Comparison of ENCODE assay signal across 13 mouse cellular contexts in the genomic region with DNA sequence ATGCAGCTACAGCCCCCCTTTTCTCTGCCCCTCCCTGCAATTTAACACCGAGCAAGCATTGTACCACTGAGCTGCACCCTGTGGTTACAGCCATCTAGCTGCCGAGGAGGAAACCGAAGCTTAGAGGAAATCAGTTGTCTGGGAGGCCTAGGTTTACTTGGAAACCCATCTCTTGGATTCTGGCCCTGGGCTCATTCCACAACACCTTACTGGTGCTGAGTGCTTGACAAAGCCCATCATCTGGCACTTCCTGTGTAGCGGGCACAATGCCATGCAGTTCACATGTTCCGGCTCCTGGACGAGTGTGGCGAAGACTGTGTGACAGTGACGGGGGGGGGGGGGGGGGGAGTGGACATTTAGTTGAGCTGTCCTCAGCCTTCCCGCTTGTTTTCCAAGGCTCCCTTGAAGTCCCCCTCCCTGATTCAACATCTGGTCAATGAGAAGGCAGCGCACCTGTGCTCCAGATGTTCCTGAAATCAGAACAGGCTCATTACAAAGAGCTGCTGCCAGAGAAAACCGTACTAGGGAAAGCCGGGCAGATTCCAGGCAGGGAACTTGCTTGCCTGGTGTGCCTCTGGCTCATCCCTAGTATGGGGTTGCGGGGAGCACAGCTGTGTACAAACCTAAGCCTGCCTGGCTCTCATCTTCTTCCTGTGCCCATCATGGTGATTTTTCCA. TPM values are rescaled to one million over a fixed set of nuclear protein-coding genes. Genes with fewer than 3 reads are reported as not detected.
A peak's percentile ranks its signal among the peaks of the same experiment; 100 is the strongest.
DNase-seq lines count a peak whose midpoint lies in the region; ATAC-seq and TF ChIP-seq lines count a peak whose summit lies in the region.
"Had no signal": no experiment of that assay in that cellular context is flagged by ENCODE, and none has a peak within 500 bp of the region (broad histone marks: within the 10 kb centered on the region; RNA-seq: fewer than 3 reads in every experiment).

No protein-coding gene starts in this region.

- H3ac ChIP-seq in myocyte (ENCODE audit: control insufficient read depth, insufficient read length) = no peak overlapping the region

- intact Hi-C loops in left cerebral cortex, postnatal 25 days (cut with DNase I) = no loop called here

- no peaks in the 10 kb centered on the region for H3K27me3 ChIP-seq in liver, adult 2 months (ENCODE audit: control insufficient read depth, insufficient read depth, low read length)
- peaks cover 24% of the 10 kb centered on the region; the same call in 1 of the 2 replicates for H3K27me3 ChIP-seq in liver, embryonic 12.5 days (replicated peaks)
- no peaks in the 10 kb centered on the region for H3K27me3 ChIP-seq in myocyte (ENCODE audit: control insufficient read depth, insufficient read depth, insufficient read length)
- H3K27me3 ChIP-seq in forebrain, embryonic 11.5 days (ENCODE audit: control insufficient read depth, insufficient read depth, low read length) = no peaks in the 10 kb centered on the region

- 64% methylated on average over 13 of the region's 13 CpGs for WGBS in liver, adult 2 months
- 56% methylated on average over 12 of the region's 13 CpGs for WGBS in liver, embryonic 12.5 days (ENCODE audit: insufficient replicate concordance)
- 52% methylated on average over 12 of the region's 13 CpGs for WGBS in forebrain, embryonic 11.5 days

- no peak for TF ChIP-seq CTCF in liver, adult 2 months (IDR thresholded peaks at IDR 0.05; ENCODE audit: low read depth, low read length)

- H3K4me2 ChIP-seq in liver, embryonic 12.5 days = no peak overlapping the region
- H3K4me2 ChIP-seq in myocyte (ENCODE audit: low read depth) = peak overlapping the region; percentile 42
- H3K4me2 ChIP-seq in forebrain, embryonic 11.5 days (ENCODE audit: low read depth, low read length, severe bottlenecking) = no peak overlapping the region
- H3K4me2 ChIP-seq: hindbrain, embryonic 12.5 days; liver, embryonic 15.5 days had no signal

- H3K79me2 ChIP-seq in liver, adult 2 months (ENCODE audit: control insufficient read depth, insufficient read depth, low read length) = no peaks in the 10 kb centered on the region
- no peaks in the 10 kb centered on the region for H3K79me2 ChIP-seq in myocyte (ENCODE audit: control insufficient read depth, insufficient read depth)

- no peak for TF ChIP-seq POLR2A in liver, adult 2 months (IDR thresholded peaks at IDR 0.05; ENCODE audit: extremely low read depth, insufficient read depth, low read length)
- TF ChIP-seq POLR2A in myocyte (IDR thresholded peaks at IDR 0.05; ENCODE audit: insufficient read length, low read depth) = no peak

- ATAC-seq in liver, embryonic 12.5 days = no peak
- ATAC-seq in forebrain, embryonic 11.5 days (replicated peaks; ENCODE audit: low FRiP score) = no peak

- H3K4me3 ChIP-seq in liver, adult 2 months (ENCODE audit: insufficient read depth, low read depth, low read length) = no peak overlapping the region
- H3K4me3 ChIP-seq in liver, embryonic 12.5 days = no peak overlapping the region
- H3K4me3 ChIP-seq in myocyte = no peak overlapping the region
- H3K4me3 ChIP-seq in forebrain, embryonic 11.5 days (ENCODE audit: low read depth, low read length) = no peak overlapping the region
- H3K4me3 ChIP-seq: hindbrain, embryonic 12.5 days; liver, embryonic 15.5 days had no signal

- peak; percentile 48 for DNase-seq in liver, adult 2 months (ENCODE audit: extremely low read depth, low read depth, low spot score)
- peak; percentile 72 to 85 for DNase-seq in heart, adult 18-20 months
- DNase-seq in heart, postnatal 4 days = peak; percentile 82
- DNase-seq in layer of hippocampus, postnatal 25 days (ENCODE audit: extremely low spot score in 1 of 2, low spot score in 1 of 2) = no peak
- DNase-seq in forebrain, embryonic 11.5 days (ENCODE audit: low spot score) = no peak
- no peak for DNase-seq in left cerebral cortex, postnatal 25 days (ENCODE audit: low spot score in 2 of 2)
- DNase-seq: right cerebral cortex, postnatal 4 days; thymus, adult 18-20 months had no signal

- peaks cover 30% of the 10 kb centered on the region for H3K4me1 ChIP-seq in liver, adult 2 months (ENCODE audit: control insufficient read depth, insufficient read depth, low read length)
- peaks cover 11% of the 10 kb centered on the region; the same call in 1 of the 2 replicates for H3K4me1 ChIP-seq in liver, embryonic 12.5 days
- no peaks in the 10 kb centered on the region; the same call in 1 of the 2 replicates for H3K4me1 ChIP-seq in forebrain, embryonic 11.5 days (replicated peaks; ENCODE audit: control insufficient read depth, insufficient read depth, low read length)

- no peaks in the 10 kb centered on the region for H3K36me3 ChIP-seq in liver, adult 2 months (ENCODE audit: control insufficient read depth, insufficient read depth, low read length)
- no peaks in the 10 kb centered on the region for H3K36me3 ChIP-seq in liver, embryonic 12.5 days
- H3K36me3 ChIP-seq in myocyte (ENCODE audit: control insufficient read depth, insufficient read depth) = no peaks in the 10 kb centered on the region
- H3K36me3 ChIP-seq in forebrain, embryonic 11.5 days (ENCODE audit: control insufficient read depth, insufficient read depth, low read length) = no peaks in the 10 kb centered on the region
- H3K36me3 ChIP-seq: hindbrain, embryonic 12.5 days; liver, embryonic 15.5 days had no signal

- H3K9me3 ChIP-seq in liver, embryonic 12.5 days (replicated peaks) = no peaks in the 10 kb centered on the region
- no peaks in the 10 kb centered on the region for H3K9me3 ChIP-seq in forebrain, embryonic 11.5 days (ENCODE audit: control insufficient read depth, low read length)
- H3K9me3 ChIP-seq: hindbrain, embryonic 12.5 days; liver, embryonic 15.5 days had no signal

- no peak overlapping the region for H3K9ac ChIP-seq in liver, adult 2 months (ENCODE audit: low read depth, low read length)
- no peak overlapping the region for H3K9ac ChIP-seq in liver, embryonic 12.5 days
- no peak overlapping the region for H3K9ac ChIP-seq in forebrain, embryonic 11.5 days (ENCODE audit: low read length)
- H3K9ac ChIP-seq: hindbrain, embryonic 12.5 days; liver, embryonic 15.5 days had no signal

- no peak overlapping the region for H3K27ac ChIP-seq in liver, adult 2 months (replicated peaks; ENCODE audit: insufficient read depth, low read depth, low read length)
- H3K27ac ChIP-seq in liver, embryonic 12.5 days = no peak overlapping the region
- H3K27ac ChIP-seq in forebrain, embryonic 11.5 days (ENCODE audit: low read depth, low read length) = no peak overlapping the region
- H3K27ac ChIP-seq: hindbrain, embryonic 12.5 days; liver, embryonic 15.5 days had no signal

RNA-seq across cellular contexts. Expression of gene Sys1, which starts 4.6 kb away (rescaled TPM):
- total RNA-seq in liver, adult 2 months (2014; rRNA removed) = 33.7 and 40.9 TPM in 2 replicates
- polyA plus RNA-seq in liver, adult 2 months (2012; rRNA removed) = 145 and 157 TPM in 2 replicates
- 36.1 and 37.9 TPM in 2 replicates for polyA plus RNA-seq in liver, embryonic 12.5 days (2016; fragmentation: Nextera tagmentation; extraction: Ambion mirVana)
- 10 to 100 TPM; 23.0 to 23.1 TPM for total RNA-seq in heart, adult 18-20 months (2021)
- total RNA-seq in heart, postnatal 4 days (2021) = 10 to 100 TPM; 20.2 to 23.1 TPM
- 47.6 TPM for polyA plus RNA-seq in myocyte (2012; fragmentation: generic; extraction: Trizol)
- 10 to 100 TPM; 41.0 to 45.2 TPM for total RNA-seq in layer of hippocampus, postnatal 25 days (2021)
- polyA plus RNA-seq in forebrain, embryonic 11.5 days (2014; fragmentation: Nextera tagmentation; extraction: Ambion mirVana) = 63.4 and 71.2 TPM in 2 replicates
- 10 to 100 TPM; 38.0 to 39.7 TPM for total RNA-seq in left cerebral cortex, postnatal 25 days (2021)

RNA-seq across cellular contexts. Expression of gene Sdc4, which starts 8.5 kb away (rescaled TPM):
- total RNA-seq in liver, adult 2 months (2014; rRNA removed) = 511 and 573 TPM in 2 replicates
- 178 and 182 TPM in 2 replicates for polyA plus RNA-seq in liver, adult 2 months (2012; rRNA removed)
- polyA plus RNA-seq in liver, embryonic 12.5 days (2016; fragmentation: Nextera tagmentation; extraction: Ambion mirVana) = 31.3 and 31.8 TPM in 2 replicates
- total RNA-seq in heart, adult 18-20 months (2021) = 10 to 100 TPM; 18.7 to 34.2 TPM
- total RNA-seq in heart, postnatal 4 days (2021) = 10 to 100 TPM; 22.1 to 25.8 TPM
- 52.4 TPM for polyA plus RNA-seq in myocyte (2012; fragmentation: generic; extraction: Trizol)
- total RNA-seq in layer of hippocampus, postnatal 25 days (2021) = 100 to 1,000 TPM; 101 to 146 TPM
- polyA plus RNA-seq in forebrain, embryonic 11.5 days (2014; fragmentation: Nextera tagmentation; extraction: Ambion mirVana) = 15.3 and 15.9 TPM in 2 replicates
- total RNA-seq in left cerebral cortex, postnatal 25 days (2021) = 10 to 100 TPM; 86.7 to 90.7 TPM

RNA-seq across cellular contexts. Expression of gene Gm20458, which starts 8.6 kb away (rescaled TPM):
- total RNA-seq in liver, adult 2 months (2014; rRNA removed) = 0.46 TPM in 1 of 2 replicates, not detected in the other
- 11.7 and 14.2 TPM in 2 replicates for polyA plus RNA-seq in liver, adult 2 months (2012; rRNA removed)
- polyA plus RNA-seq in liver, embryonic 12.5 days (2016; fragmentation: Nextera tagmentation; extraction: Ambion mirVana) = 4.7 and 5.2 TPM in 2 replicates
- total RNA-seq in heart, adult 18-20 months (2021) = 10 to 100 TPM in 1 of 2 experiments, 1 to 10 TPM in 1; 3.7 to 11.1 TPM
- total RNA-seq in heart, postnatal 4 days (2021) = 1 to 10 TPM; 2.5 to 4.3 TPM
- 31.6 TPM for polyA plus RNA-seq in myocyte (2012; fragmentation: generic; extraction: Trizol)
- total RNA-seq in layer of hippocampus, postnatal 25 days (2021) = 10 to 100 TPM in 1 of 2 experiments, 1 to 10 TPM in 1; 3.9 to 11.3 TPM
- 3.2 and 7.3 TPM in 2 replicates for polyA plus RNA-seq in forebrain, embryonic 11.5 days (2014; fragmentation: Nextera tagmentation; extraction: Ambion mirVana)
- 10 to 100 TPM; 11.4 to 13.1 TPM for total RNA-seq in left cerebral cortex, postnatal 25 days (2021)

RNA-seq across cellular contexts. Expression of gene Trp53tg5, which starts 21.4 kb away (rescaled TPM):
- not detected in 2 replicates for total RNA-seq in liver, adult 2 months (2014; rRNA removed)
- not detected in 2 replicates for polyA plus RNA-seq in liver, adult 2 months (2012; rRNA removed)
- polyA plus RNA-seq in liver, embryonic 12.5 days (2016; fragmentation: Nextera tagmentation; extraction: Ambion mirVana) = not detected in 2 replicates
- total RNA-seq in heart, adult 18-20 months (2021) = not detected
- not detected for total RNA-seq in heart, postnatal 4 days (2021)
- polyA plus RNA-seq in myocyte (2012; fragmentation: generic; extraction: Trizol) = not detected
- total RNA-seq in layer of hippocampus, postnatal 25 days (2021) = not detected
- not detected in 2 replicates for polyA plus RNA-seq in forebrain, embryonic 11.5 days (2014; fragmentation: Nextera tagmentation; extraction: Ambion mirVana)
- total RNA-seq in left cerebral cortex, postnatal 25 days (2021) = not detected
- total RNA-seq: CH12.LX had no signal
- polyA plus RNA-seq: hindbrain, embryonic 12.5 days; liver, embryonic 15.5 days had no signal

RNA-seq across cellular contexts. Expression of gene Dbndd2, which starts 33.8 kb away (rescaled TPM):
- total RNA-seq in liver, adult 2 months (2014; rRNA removed) = 8.1 and 10.1 TPM in 2 replicates
- polyA plus RNA-seq in liver, adult 2 months (2012; rRNA removed) = 7.6 and 9.5 TPM in 2 replicates
- 0.94 and 1.7 TPM in 2 replicates for polyA plus RNA-seq in liver, embryonic 12.5 days (2016; fragmentation: Nextera tagmentation; extraction: Ambion mirVana)
- total RNA-seq in heart, adult 18-20 months (2021) = 10 to 100 TPM in 1 of 2 experiments, 1 to 10 TPM in 1; 9.4 to 10.7 TPM
- total RNA-seq in heart, postnatal 4 days (2021) = 10 to 100 TPM; 19.2 to 21.2 TPM
- 16.4 TPM for polyA plus RNA-seq in myocyte (2012; fragmentation: generic; extraction: Trizol)
- total RNA-seq in layer of hippocampus, postnatal 25 days (2021) = 100 to 1,000 TPM; 116 to 118 TPM
- 3.4 and 3.6 TPM in 2 replicates for polyA plus RNA-seq in forebrain, embryonic 11.5 days (2014; fragmentation: Nextera tagmentation; extraction: Ambion mirVana)
- total RNA-seq in left cerebral cortex, postnatal 25 days (2021) = 100 to 1,000 TPM; 114 to 127 TPM

Comparison
In these comparisons a context has a peak if more than half of its experiments do, and no peak if none do; other contexts are left out.
1. DNase-seq: peak in liver, adult 2 months (single experiment), heart, adult 18-20 months (2 of 2) and heart, postnatal 4 days (single experiment); none in layer of hippocampus, postnatal 25 days (0 of 2), forebrain, embryonic 11.5 days (single experiment) and left cerebral cortex, postnatal 25 days (0 of 2).